Mouse (Mus musculus): Measurements from ENCODE around the gene Olfr828. TPM values are rescaled to one million over a fixed set of nuclear protein-coding genes. Genes with fewer than 3 reads are reported as not detected.

The Olfr828 gene
- not detected in 2 replicates for polyA plus RNA-seq (2012; rRNA removed)

DNA sequence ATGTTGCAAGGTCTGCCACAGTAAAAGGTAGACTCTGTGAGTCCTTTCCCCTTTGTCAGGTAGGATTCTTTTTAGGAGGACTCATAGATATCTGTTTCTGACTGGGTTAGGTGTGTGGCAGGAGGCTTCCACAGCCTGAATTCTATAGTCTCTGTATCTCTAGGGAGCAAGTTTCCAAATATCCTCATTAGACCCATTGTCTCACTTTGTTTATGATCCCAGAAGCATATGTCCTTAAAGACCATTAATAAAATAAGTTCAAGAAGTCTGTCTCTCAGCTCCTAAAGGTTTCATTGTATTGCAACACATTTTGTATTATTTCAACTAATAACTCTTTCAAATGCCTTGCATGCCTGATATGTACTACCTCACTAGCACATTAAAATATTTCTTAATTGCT lies at the start of gene Olfr828:
TSS of gene Olfr828 (minus strand) at position 101 of the 400 bp plus-strand sequence.

DNA sequence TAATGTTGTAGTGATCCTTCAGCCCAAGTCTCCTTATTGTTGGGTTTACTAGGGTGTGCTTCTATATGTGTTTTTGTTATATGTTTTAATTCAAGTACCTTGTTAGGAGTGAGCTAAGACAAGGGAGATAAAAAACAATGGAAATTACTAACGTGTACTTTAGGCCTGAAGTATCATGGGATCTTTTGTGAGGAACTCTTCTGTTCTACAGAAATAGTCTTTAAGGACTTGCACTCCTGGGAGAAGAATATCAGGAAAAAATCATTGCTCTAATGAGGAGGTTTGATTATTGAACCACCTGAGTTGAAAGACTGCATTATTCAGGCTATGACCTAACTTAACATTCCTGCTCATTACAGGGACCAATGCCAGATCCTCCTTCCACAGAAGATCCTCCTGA lies 35.3 kb upstream of the Olfr828 start, which contains the start of gene Olfr829:
TSS of gene Olfr829 (plus strand) at position 301 of the 400 bp plus-strand sequence.

Other genes with a start within 250 kb of the Olfr828 start
- 0.01 and 0.15 TPM in 2 replicates for gene Muc16, start 145.0 kb downstream of the Olfr828 start, polyA plus RNA-seq (2012; rRNA removed)
- gene Olfr24, start 55.5 kb downstream of the Olfr828 start, polyA plus RNA-seq (2012; rRNA removed) = not detected in 2 replicates
- not detected in 2 replicates for gene Olfr829, start 35.4 kb upstream of the Olfr828 start, polyA plus RNA-seq (2012; rRNA removed)
- gene Olfr830, start 55.2 kb upstream of the Olfr828 start, polyA plus RNA-seq (2012; rRNA removed) = not detected in 2 replicates
- gene Olfr832, start 117.6 kb upstream of the Olfr828 start, polyA plus RNA-seq (2012; rRNA removed) = not detected in 2 replicates
- gene Olfr834, start 168.5 kb upstream of the Olfr828 start, polyA plus RNA-seq (2012; rRNA removed) = not detected in 2 replicates
- not detected in 2 replicates for gene Olfr835, start 213.2 kb upstream of the Olfr828 start, polyA plus RNA-seq (2012; rRNA removed)